Mouse (Mus musculus) liver, postnatal 0 days (tissue): ENCODE data around the gene Arhgap20. TPM values are rescaled to one million over a fixed set of nuclear protein-coding genes. Genes with fewer than 3 reads are reported as not detected.

Source experiments
- ATAC-seq: fragments of 200-750 bp; cut with Nextera tagmentation; 2 replicates; pipeline ENCODE4 v1.8.0; 2017; ENCODE audit warnings: mild to moderate bottlenecking, moderate library complexity
- DNase-seq: peaks from one replicate; pipeline ENCODE4 v3.0.0-alpha.2; 2016
- H3K27ac ChIP-seq: fragments of 300-500 bp; sonication (generic); 2 replicates; pipeline ENCODE4 v1.5.1; 2014; ENCODE audit warnings: antibody characterized with exemption, moderate library complexity, mild to moderate bottlenecking, low read depth
- H3K27me3 ChIP-seq: fragments of 300-500 bp; sonication (generic); 2 replicates; pipeline ENCODE4 v1.6.1; 2014; ENCODE audit warnings: low read length, control low read depth, mixed read lengths; ENCODE audit not compliant: insufficient read depth
- H3K36me3 ChIP-seq: fragments of 300-500 bp; sonication (generic); replicated peaks from 2 replicates; pipeline ENCODE4 v1.6.1; 2014; ENCODE audit warnings: mild to moderate bottlenecking, control low read depth, low read length, moderate library complexity, mixed read lengths; ENCODE audit not compliant: insufficient read depth
- H3K4me1 ChIP-seq: fragments of 300-500 bp; sonication (generic); 2 replicates; pipeline ENCODE4 v1.6.1; 2014; ENCODE audit warnings: antibody characterized with exemption, mild to moderate bottlenecking, control low read depth; ENCODE audit not compliant: insufficient read depth
- H3K4me2 ChIP-seq: fragments of 300-500 bp; sonication (generic); 2 replicates; pipeline ENCODE4 v1.6.1; 2014; ENCODE audit warnings: low read depth, mild to moderate bottlenecking, low read length, moderate library complexity, mixed read lengths
- H3K4me3 ChIP-seq: fragments of 300-500 bp; sonication (generic); 2 replicates; pipeline ENCODE4 v1.5.1; 2014; ENCODE audit warnings: low read depth, low read length
- H3K9ac ChIP-seq: fragments of 300-500 bp; sonication (generic); replicated peaks from 2 replicates; pipeline ENCODE4 v1.6.1; 2014; ENCODE audit warnings: mild to moderate bottlenecking, moderate library complexity
- H3K9me3 ChIP-seq: fragments of 300-500 bp; sonication (generic); 2 replicates; pipeline ENCODE4 v1.6.1; 2016; ENCODE audit warnings: mild to moderate bottlenecking, control low read depth, low read length, mixed read lengths
- CTCF ChIP-seq: sonication (generic); IDR thresholded peaks from 2 replicates; pipeline ENCODE4 v1.5.1; 2016; ENCODE audit warnings: antibody characterized with exemption, low read depth
- EP300 ChIP-seq: IDR thresholded peaks from 2 replicates; pipeline ENCODE4 v1.6.1; 2016; ENCODE audit warnings: antibody characterized with exemption, low read depth, mild to moderate bottlenecking
- WGBS: fragments of 180-500 bp; shearing (Covaris S2); extraction: QIAGEN DNeasy Blood & Tissue Kit; methylation state at CpG from one replicate; pipeline ENCODE4 v1.1.7; 2014; ENCODE audit not compliant: insufficient replicate concordance; 5-methylcytosine and 5-hydroxymethylcytosine counted together
- polyA plus RNA-seq: library from polyadenylated mRNA; unstranded; fragments of >200 nt; fragmentation: Nextera tagmentation; extraction: Ambion mirVana; gene quantifications from 2 replicates; pipeline ENCODE4 v1.2.1, GENCODE M21; 2015

Arhgap20 gene
- polyA plus RNA-seq, 1 experiment from 2014 or later = 0.02 TPM

DNA sequence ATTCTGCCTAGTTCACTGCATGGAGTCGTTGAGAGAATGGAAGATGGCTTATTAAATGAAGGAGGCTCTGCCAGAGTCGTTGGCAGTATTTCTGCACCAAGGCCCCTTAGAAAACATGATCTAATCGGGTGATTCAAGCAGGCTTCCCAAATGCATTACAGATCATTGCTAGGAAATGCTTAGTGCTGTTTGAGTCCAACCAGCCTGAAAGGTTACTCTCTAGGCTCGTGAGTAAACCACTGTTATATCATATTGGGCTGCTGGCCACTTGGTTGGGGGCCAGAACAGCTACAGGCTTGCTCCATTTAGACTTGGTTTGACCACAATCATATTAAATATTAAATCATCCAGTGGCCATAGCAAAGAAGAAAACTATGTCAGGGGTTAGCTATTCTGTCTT lies 118.2 kb downstream of the Arhgap20 start:
- no peak overlapping the region for H3K27ac ChIP-seq
- TF ChIP-seq EP300 = no peak
- TF ChIP-seq CTCF = no peak
- H3K4me3 ChIP-seq = no peak overlapping the region
- no peak overlapping the region for H3K4me2 ChIP-seq
- no peak for DNase-seq
- no peaks in the 10 kb centered on the region for H3K4me1 ChIP-seq
- no peaks in the 10 kb centered on the region for H3K36me3 ChIP-seq
- no peaks in the 10 kb centered on the region for H3K27me3 ChIP-seq
- WGBS = 62% methylated on average over 4 of the region's 4 CpGs
- no peak overlapping the region for H3K9ac ChIP-seq
- ATAC-seq = no peak
- no peaks in the 10 kb centered on the region for H3K9me3 ChIP-seq

DNA sequence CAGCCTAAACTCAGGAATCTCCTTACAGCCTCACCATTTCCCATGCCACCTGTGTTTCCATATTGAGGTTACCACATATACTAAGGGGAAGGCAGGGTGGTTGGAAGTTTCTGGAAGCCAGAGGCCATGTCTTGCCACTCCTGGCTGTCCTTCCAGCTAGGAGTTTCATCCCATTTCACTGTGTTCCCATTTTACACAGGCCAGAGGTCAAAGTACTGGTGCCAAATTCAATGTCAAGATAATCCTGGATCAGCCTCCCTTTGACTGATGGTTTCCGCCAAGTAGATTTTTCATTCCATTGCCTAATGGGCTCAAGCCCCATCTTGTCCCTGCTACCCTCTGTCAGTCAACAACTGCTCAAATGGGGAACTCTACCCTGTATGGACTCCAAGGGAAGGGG lies 127.8 kb downstream of the Arhgap20 start:
- Histone ChIP-seq H3K4me3 (no peak overlapping the region), H3K36me3 (no peaks in the 10 kb centered on the region), H3K27me3 (no peaks in the 10 kb centered on the region), H3K27ac (no peak overlapping the region), H3K4me1 (no peaks in the 10 kb centered on the region), H3K9me3 (no peaks in the 10 kb centered on the region), H3K9ac (no peak overlapping the region), H3K4me2 (no peak overlapping the region)
- DNase-seq = no peak
- 90% methylated on average over 1 of the region's 1 CpGs for WGBS
- no peak for ATAC-seq
- TF ChIP-seq EP300 = no peak
- no peak for TF ChIP-seq CTCF

Other genes starting within 250 kb of the Arhgap20 start
- gene Fdx1, start 198.2 kb downstream of the Arhgap20 start, polyA plus RNA-seq = 135 and 150 TPM in 2 replicates